Mouse (Mus musculus) limb, embryonic 14.5 days (tissue): ENCODE data around the gene Lrp6. TPM values are rescaled to one million over a fixed set of nuclear protein-coding genes. Genes with fewer than 3 reads are reported as not detected.

ENCODE experiments used
- ATAC-seq: fragments of 200-750 bp; cut with Nextera tagmentation; 2 replicates; pipeline ENCODE4 v1.8.0; 2017; ENCODE audit warnings: low read depth, moderate number of reproducible peaks, moderate TSS enrichment; ENCODE audit not compliant: low FRiP score
- DNase-seq: peaks from one replicate; pipeline ENCODE4 v3.0.0-alpha.2; 2015; ENCODE audit warnings: low spot score
- H3K27ac ChIP-seq: fragments of 300-500 bp; sonication (generic); replicated peaks from 2 replicates; pipeline ENCODE4 v1.5.1; 2014; ENCODE audit warnings: low read depth, mild to moderate bottlenecking, low read length, moderate library complexity, mixed read lengths
- H3K27me3 ChIP-seq: fragments of 300-500 bp; sonication (generic); 2 replicates; pipeline ENCODE4 v1.6.1; 2014; ENCODE audit warnings: low read length, mixed read lengths; ENCODE audit not compliant: control insufficient read depth, insufficient read depth
- H3K36me3 ChIP-seq: fragments of 300-500 bp; sonication (generic); 2 replicates; pipeline ENCODE4 v1.6.1; 2014; ENCODE audit warnings: mild to moderate bottlenecking, low read length, moderate library complexity, mixed read lengths; ENCODE audit not compliant: control insufficient read depth, insufficient read depth
- H3K4me1 ChIP-seq: fragments of 300-500 bp; sonication (generic); 2 replicates; pipeline ENCODE4 v1.6.1; 2014; ENCODE audit warnings: antibody characterized with exemption, low read length, mixed read lengths; ENCODE audit not compliant: control insufficient read depth, insufficient read depth
- H3K4me2 ChIP-seq: fragments of 300-500 bp; sonication (generic); replicated peaks from 2 replicates; pipeline ENCODE4 v1.6.1; 2014; ENCODE audit warnings: low read depth, mild to moderate bottlenecking, low read length, moderate library complexity; ENCODE audit not compliant: severe bottlenecking
- H3K4me3 ChIP-seq: fragments of 300-500 bp; sonication (generic); replicated peaks from 2 replicates; pipeline ENCODE4 v1.5.1; 2014; ENCODE audit warnings: low read length
- H3K9ac ChIP-seq: fragments of 300-500 bp; sonication (generic); 2 replicates; pipeline ENCODE4 v1.6.1; 2014; ENCODE audit warnings: mild to moderate bottlenecking, low read depth, low read length, moderate library complexity; ENCODE audit not compliant: severe bottlenecking
- H3K9me3 ChIP-seq: fragments of 300-500 bp; sonication (generic); 2 replicates; pipeline ENCODE4 v1.6.1; 2016; ENCODE audit warnings: low read length; ENCODE audit not compliant: control insufficient read depth
- POLR2A ChIP-seq: fragments of 200-500 bp; IDR thresholded peaks from 2 replicates; pipeline ENCODE4 v1.8.0; 2012; ENCODE audit warnings: inconsistent platforms, mild to moderate bottlenecking, moderate library complexity, borderline replicate concordance; ENCODE audit not compliant: insufficient read depth, insufficient read length; ENCODE audit errors: extremely low read depth
- WGBS: fragments of 180-500 bp; shearing (Covaris S2); extraction: QIAGEN DNeasy Blood & Tissue Kit; methylation state at CpG from one replicate; pipeline ENCODE4 v1.1.7; 2014; 5-methylcytosine and 5-hydroxymethylcytosine counted together
- polyA plus RNA-seq, 2 experiments: library from polyadenylated mRNA; depleted of rRNA in 1 of 2; stranded (reverse) in 1 of 2; unstranded in 1 of 2; fragments of >200 nt; fragmentation: Nextera tagmentation in 1 of 2; extraction: Ambion mirVana in 1 of 2; gene quantifications; 2 replicates each; pipeline versions ENCODE4 v1.2.1 to v1.2.3; 2012 to 2014

Gene Lrp6
- polyA plus RNA-seq, 2 experiments, result 39.5 to 42.7 TPM

- ATAC-seq (no peak), DNase-seq (no peak)
- no peaks in the 10 kb centered on the region for H3K36me3 ChIP-seq
- no peak overlapping the region for H3K9ac ChIP-seq
- no peak overlapping the region for H3K27ac ChIP-seq
- 70% methylated on average over 1 of the region's 1 CpGs for WGBS
- H3K4me1 ChIP-seq, result 0 out of 2 replicates have a peak, but pooled peaks cover 3% of the 10 kb centered on the region
- no peak for TF ChIP-seq POLR2A
- no peaks in the 10 kb centered on the region for H3K9me3 ChIP-seq
- H3K4me2 ChIP-seq, result no peak overlapping the region
- no peaks in the 10 kb centered on the region for H3K27me3 ChIP-seq
- no peak overlapping the region for H3K4me3 ChIP-seq
These were observed 15.8 kb downstream of the Lrp6 start for GRCm38 (mm10) chr6:134551007-134551406.

- Histone ChIP-seq H3K36me3 (no peaks in the 10 kb centered on the region), H3K27ac (no peak overlapping the region), H3K9ac (no peak overlapping the region), H3K4me3 (no peak overlapping the region), H3K4me1 (peaks cover 4% of the 10 kb centered on the region; the same call in 1 of the 2 replicates), H3K27me3 (no peaks in the 10 kb centered on the region), H3K4me2 (no peak overlapping the region), H3K9me3 (no peaks in the 10 kb centered on the region)
- ATAC-seq, result no peak
- WGBS, result 44% methylated on average over 1 of the region's 1 CpGs
- no peak for DNase-seq
- TF ChIP-seq POLR2A, result no peak
These were observed 16.4 kb downstream of the Lrp6 start for GRCm38 (mm10) chr6:134550396-134550795.

GRCm38 (mm10) chr6:134544843-134545242 lies 21.9 kb downstream of the Lrp6 start:
- Histone ChIP-seq H3K27ac (no peak overlapping the region), H3K9me3 (no peaks in the 10 kb centered on the region), H3K4me1 (peaks cover 19% of the 10 kb centered on the region; the same call in 1 of the 2 replicates), H3K4me3 (no peak overlapping the region), H3K9ac (no peak overlapping the region), H3K27me3 (no peaks in the 10 kb centered on the region), H3K36me3 (peaks cover 11% of the 10 kb centered on the region), H3K4me2 (no peak overlapping the region)
- 47% methylated on average over 3 of the region's 3 CpGs for WGBS
- TF ChIP-seq POLR2A, result no peak
- ATAC-seq (no peak), DNase-seq (no peak)

GRCm38 (mm10) chr6:134544093-134544492 lies 22.7 kb downstream of the Lrp6 start:
- Histone ChIP-seq H3K9me3 (no peaks in the 10 kb centered on the region), H3K9ac (no peak overlapping the region), H3K27ac (no peak overlapping the region), H3K27me3 (no peaks in the 10 kb centered on the region), H3K4me1 (peaks cover 19% of the 10 kb centered on the region; the same call in 1 of the 2 replicates), H3K4me3 (no peak overlapping the region), H3K36me3 (peaks cover 11% of the 10 kb centered on the region), H3K4me2 (no peak overlapping the region)
- DNase-seq (no peak), ATAC-seq (no peak)
- WGBS, result 44% methylated on average over 2 of the region's 2 CpGs
- no peak for TF ChIP-seq POLR2A

DNA sequence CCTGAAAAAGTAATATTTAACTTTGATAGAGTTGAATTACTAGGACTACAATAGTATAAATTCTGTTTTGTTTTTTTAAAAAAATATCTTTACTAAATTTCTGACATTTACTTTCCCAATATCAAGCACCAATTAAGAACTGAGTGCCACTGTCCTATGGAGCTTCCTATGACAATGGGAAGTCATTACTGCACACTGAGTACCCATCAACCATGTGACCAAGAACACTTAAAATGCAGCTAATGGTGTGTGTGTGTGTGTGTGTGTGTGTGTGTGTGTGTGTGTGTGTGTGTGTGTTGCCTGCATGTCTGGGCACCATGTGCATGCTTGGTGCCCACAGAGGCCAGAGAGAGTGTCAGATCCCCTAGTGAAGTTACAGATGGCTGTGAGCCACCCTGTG lies 23.2 kb downstream of the Lrp6 start:
- Histone ChIP-seq H3K9ac (no peak overlapping the region), H3K9me3 (no peaks in the 10 kb centered on the region), H3K4me1 (peaks cover 19% of the 10 kb centered on the region; the same call in 1 of the 2 replicates), H3K27me3 (no peaks in the 10 kb centered on the region), H3K4me2 (no peak overlapping the region), H3K4me3 (no peak overlapping the region), H3K27ac (no peak overlapping the region), H3K36me3 (peaks cover 11% of the 10 kb centered on the region)
- DNase-seq (no peak), ATAC-seq (no peak)
- no peak for TF ChIP-seq POLR2A

GRCm38 (mm10) chr6:134542374-134542773 lies 24.4 kb downstream of the Lrp6 start:
- ATAC-seq (no peak; the same call in 1 of the 2 replicates), DNase-seq (no peak)
- no peaks in the 10 kb centered on the region for H3K27me3 ChIP-seq
- TF ChIP-seq POLR2A, result no peak
- 72% methylated on average over 2 of the region's 2 CpGs for whole genome bisulfite sequencing
- H3K4me1 ChIP-seq, result peaks cover 19% of the 10 kb centered on the region; the same call in 1 of the 2 replicates
- H3K9ac ChIP-seq, result no peak overlapping the region
- H3K4me2 ChIP-seq, result no peak overlapping the region
- H3K36me3 ChIP-seq, result peaks cover 11% of the 10 kb centered on the region
- H3K27ac ChIP-seq, result no peak overlapping the region
- H3K4me3 ChIP-seq, result no peak overlapping the region
- no peaks in the 10 kb centered on the region for H3K9me3 ChIP-seq
